Mouse (Mus musculus) kidney, postnatal 4 days (tissue): ENCODE measurements around the gene Castor2.

Source experiments
- DNase-seq, 2 experiments: peaks; one replicate each; pipeline ENCODE4 v3.0.0; 2021; ENCODE audit warnings: mixed read lengths in 2 of 2

Gene Castor2

GRCm38 (mm10) chr5:134168033-134168432 is 68.5 kb downstream of the Castor2 start:
- DNase-seq = peak; percentile 53 to 68

GRCm38 (mm10) chr5:134169231-134169630 is 69.7 kb downstream of the Castor2 start:
- DNase-seq = no peak

- DNase-seq = no peak
Measured at GRCm38 (mm10) chr5:134170167-134170566, 70.7 kb downstream of the Castor2 start.

DNA sequence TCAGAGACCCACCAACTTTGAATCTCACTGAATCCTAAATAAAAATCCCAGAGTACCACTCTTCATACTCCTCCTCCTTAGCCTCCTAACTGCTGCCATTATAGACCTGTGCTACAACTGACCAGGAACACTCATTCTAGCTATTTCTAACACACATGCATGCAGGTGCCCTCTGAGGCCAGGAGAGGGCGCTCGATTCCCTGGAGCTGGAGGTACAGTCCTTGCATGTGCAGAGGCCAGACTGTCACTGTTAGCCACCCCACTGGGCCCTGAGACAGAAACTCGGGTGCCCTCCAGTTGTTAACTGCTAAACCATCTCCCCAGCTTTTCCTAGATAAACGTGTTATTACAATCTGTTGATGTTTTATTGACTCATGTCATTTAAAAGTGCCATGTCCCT is 73.7 kb downstream of the Castor2 start:
- peak; percentile 63 to 66 for DNase-seq

DNA sequence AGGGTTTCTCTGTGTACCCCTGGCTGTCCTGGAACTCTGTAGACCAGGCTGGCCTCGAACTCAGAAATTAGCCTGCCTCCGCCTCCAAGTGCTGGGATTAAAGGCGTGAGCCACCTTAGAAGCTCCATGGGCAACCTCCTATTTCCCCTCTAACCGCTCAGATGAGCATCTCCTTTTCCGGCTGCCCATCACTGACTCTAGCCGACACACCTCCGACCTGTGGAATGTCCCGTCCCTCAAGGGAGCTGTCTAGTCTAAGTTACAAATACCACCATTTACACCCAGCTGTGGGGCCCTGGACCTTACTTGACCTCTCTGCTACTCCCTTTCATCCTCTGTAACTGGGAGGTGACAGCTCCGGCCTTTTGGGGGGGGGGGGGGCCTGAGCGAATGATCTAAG is 76.2 kb downstream of the Castor2 start:
- DNase-seq = peak; percentile 42 to 58

- DNase-seq = peak; percentile 89 to 93
Measured at GRCm38 (mm10) chr5:134176169-134176881, 76.8 kb downstream of the Castor2 start, which contains the start of gene Rcc1l. Rcc1l (minus strand) TSS chr5:134176774.

DNA sequence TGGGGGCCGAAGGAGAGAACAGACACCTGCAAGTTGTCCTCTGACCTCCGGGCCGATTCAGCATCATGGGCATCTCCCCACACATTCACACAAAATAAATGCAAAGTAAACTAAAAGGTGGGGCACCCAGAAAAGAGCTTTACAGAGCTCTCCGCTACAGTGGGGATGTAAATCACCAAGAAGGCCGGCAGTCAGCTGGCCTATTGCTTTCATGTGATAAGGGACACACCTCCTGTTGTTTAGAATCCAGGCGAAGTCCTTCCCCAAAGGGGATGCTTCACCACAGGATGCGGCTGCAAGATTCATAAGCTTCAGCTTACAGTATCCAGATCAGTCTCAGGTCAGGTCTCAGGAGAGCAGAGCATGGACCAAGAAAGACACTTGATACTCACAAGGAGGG is 79.0 kb downstream of the Castor2 start:
- no peak for DNase-seq

- peak; percentile 91 to 92 for DNase-seq
Measured at GRCm38 (mm10) chr5:134179871-134180270, 80.4 kb downstream of the Castor2 start.

DNA sequence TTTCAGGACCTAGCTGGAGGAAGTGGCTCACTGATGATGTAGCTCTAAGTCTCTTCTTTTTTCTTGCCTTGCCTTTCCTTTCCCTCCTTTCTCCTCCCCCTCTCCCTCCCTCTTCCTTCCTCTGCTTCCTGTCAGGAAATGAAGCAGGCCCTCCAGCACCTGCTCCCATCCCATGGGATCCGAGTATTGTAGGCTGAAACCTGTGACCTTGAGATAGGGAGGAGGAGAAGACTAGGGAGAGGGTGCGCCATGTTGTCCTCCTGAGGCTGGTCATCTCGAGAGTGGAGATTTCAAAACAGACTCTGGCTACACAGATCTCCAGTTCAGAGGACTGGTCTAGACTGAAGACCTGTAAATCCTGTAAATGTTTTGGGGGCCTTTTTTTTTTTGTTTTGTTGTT is 82.7 kb downstream of the Castor2 start:
- DNase-seq = peak in 1 of 2 experiments; percentile 19

GRCm38 (mm10) chr5:134182735-134183134 is 83.2 kb downstream of the Castor2 start:
- peak; percentile 24 to 37 for DNase-seq

DNA sequence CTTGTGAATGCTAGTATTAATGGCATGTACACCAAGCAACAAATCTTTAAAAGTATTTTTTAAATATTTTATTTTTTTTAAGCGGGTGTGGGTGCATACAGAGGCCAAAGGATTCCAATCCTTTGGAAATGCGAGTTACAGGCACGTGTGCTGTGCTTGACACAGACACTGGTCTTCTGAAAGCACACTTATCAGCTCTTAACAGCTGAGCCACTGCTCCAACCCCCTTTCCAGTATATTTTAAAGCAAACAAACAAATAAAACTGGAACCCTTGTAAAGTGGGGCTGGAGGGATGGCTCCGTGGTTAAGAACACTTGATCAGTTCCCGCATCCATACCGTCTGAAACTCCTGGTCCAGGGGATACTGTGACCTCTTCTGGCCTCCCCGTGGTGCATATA is 83.7 kb downstream of the Castor2 start:
- peak in 1 of 2 experiments; percentile 14 for DNase-seq

- peak; percentile 99 for DNase-seq
Measured at GRCm38 (mm10) chr5:134183880-134184808, 84.6 kb downstream of the Castor2 start, which contains the start of gene Gtf2ird2. Gtf2ird2 (plus strand) TSS chr5:134184019.

DNA sequence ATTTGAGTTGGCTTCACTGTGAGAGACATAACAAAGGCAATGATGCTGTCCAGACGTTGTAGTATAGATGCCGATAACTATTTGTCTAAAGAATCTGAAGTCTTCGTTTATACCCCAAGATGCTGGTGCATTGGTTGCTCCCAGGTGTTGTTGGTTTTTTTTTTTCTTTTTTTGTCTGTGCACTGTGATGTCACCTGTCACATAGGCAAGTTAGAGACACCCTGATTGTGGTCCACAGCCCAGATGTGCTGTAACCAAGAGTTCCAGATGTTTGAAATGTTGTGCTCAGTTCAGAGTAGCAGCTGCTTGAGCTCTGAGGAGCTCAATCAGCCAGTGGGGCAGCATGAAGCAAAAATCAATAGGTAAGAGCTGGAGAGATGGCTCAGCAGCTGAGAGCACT is 86.5 kb downstream of the Castor2 start:
- DNase-seq = no peak

DNA sequence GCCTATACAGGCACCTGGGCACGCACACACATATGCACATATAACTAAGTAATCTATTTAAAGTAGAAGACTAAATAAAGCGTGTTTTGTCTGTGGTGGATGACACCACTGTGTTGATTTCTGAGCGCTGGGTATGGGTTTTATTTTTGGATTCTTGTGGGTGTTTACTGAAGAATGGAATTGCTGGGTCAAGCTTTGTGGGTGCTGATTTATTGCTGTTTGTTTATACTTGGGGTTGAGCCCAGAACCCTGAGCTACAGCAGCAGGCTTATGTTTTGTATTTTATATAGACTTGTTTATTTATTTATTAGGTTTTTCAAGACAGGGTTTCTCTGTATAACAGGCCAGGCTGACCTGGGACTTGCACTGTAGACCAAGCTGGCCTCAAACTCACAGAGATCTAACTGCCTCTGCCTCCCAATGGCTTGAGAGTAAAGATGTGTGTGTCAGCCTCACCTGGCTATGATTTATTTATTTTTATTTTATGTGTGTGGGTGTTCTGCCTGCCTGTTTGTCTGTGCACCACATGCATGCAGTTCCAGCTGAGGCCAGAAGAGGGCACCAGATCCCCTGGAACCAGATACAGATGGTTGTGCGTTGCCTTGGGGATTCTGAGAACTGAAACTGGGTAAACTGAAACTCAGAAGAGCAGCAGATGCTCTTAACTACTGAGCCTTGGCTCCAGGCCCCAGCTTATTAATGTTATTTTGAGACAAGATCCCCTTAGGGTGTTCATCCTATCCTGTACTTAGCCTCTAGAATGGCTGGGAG is 87.6 kb downstream of the Castor2 start:
- DNase-seq = peak; percentile 72 to 75

DNA sequence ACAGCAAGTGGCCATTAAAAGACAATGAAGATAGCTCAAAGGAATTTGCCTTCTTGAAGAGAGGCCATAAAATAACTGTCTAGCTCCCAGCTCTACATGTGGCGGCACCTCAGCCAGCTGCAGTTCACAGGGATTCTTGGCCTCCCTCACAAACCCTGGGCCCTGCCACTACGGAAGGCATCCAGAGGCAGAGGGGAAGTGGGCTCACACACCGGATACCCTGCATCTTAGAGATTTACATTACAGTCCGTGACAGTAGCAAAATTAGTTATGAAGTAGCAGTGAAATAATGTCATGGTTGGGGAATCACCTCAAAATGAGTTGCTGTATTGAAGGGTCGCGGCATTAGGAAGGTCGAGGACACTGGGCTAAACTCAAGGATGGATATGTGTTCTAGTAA is 89.1 kb downstream of the Castor2 start:
- no peak for DNase-seq

- DNase-seq = no peak
Measured at GRCm38 (mm10) chr5:134193664-134194063, 94.2 kb downstream of the Castor2 start.
